Mouse (Mus musculus): ENCODE data around the gene BC005561. TPM values are rescaled to one million over a fixed set of nuclear protein-coding genes. Genes with fewer than 3 reads are reported as not detected.
"Not testable (repeated sequence)": the region's sequence is repeated elsewhere in the genome, so short reads cannot be mapped to it uniquely, and the experiment has no call there.

The BC005561 gene
- polyA plus RNA-seq, 1 experiment from 2014 or later: 2.6 TPM

DNA sequence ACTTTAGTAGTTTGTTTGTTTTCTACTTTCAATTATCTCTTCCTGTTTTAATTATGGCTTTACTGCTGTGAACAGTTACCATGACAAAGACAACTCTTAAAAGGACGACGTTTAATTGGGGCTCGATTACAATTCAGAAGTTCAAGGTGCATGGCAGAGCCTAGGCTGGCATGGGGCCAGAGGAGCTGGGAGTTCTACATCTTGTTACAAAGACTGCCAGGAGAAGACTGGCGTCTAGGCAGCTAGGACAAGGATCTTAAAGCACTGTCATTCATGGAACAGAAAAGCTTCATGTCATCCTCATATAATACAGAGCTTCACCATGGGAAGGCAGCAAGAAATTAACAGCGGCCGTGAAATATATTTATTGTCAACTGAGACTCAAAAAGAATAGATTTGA is 62.6 kb downstream of the BC005561 start:
- no peak for ATAC-seq
- TF ChIP-seq CTCF (IDR thresholded peaks at IDR 0.05; ENCODE audit: low read depth) (no peak), EP300 (IDR thresholded peaks at IDR 0.05; ENCODE audit: low read depth) (no peak)

DNA sequence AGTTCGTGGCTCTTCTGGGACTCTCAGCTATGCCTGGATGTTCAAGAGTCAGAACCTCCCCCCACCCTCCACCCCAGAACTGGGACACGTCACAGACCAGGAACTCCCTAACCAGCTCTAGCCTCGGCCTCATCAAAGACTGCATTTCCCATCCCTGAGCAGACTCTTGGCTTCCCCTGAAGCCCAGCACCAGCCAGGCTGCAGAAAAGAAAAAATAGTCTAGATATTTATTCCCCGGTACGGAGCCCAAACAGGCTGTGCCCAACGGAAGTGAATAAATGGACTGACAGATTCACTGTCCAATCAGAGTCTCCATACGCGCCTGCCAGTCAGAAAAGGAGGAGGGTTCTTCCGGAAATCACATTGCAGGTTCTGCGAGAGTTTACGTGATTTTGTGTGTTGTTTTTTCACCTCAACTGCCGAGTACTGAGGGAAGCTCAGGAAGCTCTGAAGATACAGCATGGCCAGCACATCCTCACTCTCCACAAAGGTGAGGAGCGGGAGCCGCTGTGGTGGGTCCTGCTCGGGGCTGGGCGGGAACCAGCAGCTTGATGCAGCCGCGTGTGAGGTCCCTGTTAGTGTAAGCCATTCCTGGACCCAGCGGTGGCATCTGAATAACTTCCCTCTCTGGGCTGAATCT is 63.2 kb downstream of the BC005561 start:
- not testable (repeated sequence) for H3K4me1 ChIP-seq (ENCODE audit: insufficient read depth)
- peak; percentile 99 for ATAC-seq

More for the DNA sequence above, 62.6 kb downstream of the BC005561 start:
- DNase-seq: peak; percentile 30
- peak overlapping the region; percentile 48; the same call in 1 of the 2 replicates for H3K4me2 ChIP-seq (ENCODE audit: low read depth, low read length)
- no peak overlapping the region for H3K27ac ChIP-seq (ENCODE audit: low read depth)
- peaks cover 3% of the 10 kb centered on the region for H3K9me3 ChIP-seq (ENCODE audit: low read length)
- 57% methylated on average over 6 of the region's 6 CpGs for WGBS (ENCODE audit: insufficient replicate concordance)
- no peaks in the 10 kb centered on the region; the same call in 1 of the 2 replicates for H3K36me3 ChIP-seq (replicated peaks; ENCODE audit: insufficient read depth, low read length)
- no peak overlapping the region; the same call in 1 of the 2 replicates for H3K9ac ChIP-seq (replicated peaks)
- H3K4me1 ChIP-seq (ENCODE audit: insufficient read depth): no peaks in the 10 kb centered on the region; the same call in 1 of the 2 replicates
- peak overlapping the region; percentile 66 for H3K4me3 ChIP-seq (ENCODE audit: low read depth, low read length)
- H3K27me3 ChIP-seq (ENCODE audit: insufficient read depth, low read length): no peaks in the 10 kb centered on the region

More for the DNA sequence above, 63.2 kb downstream of the BC005561 start:
- peak overlapping the region; percentile 65 for H3K4me2 ChIP-seq (ENCODE audit: low read depth, low read length)
- peak overlapping the region; percentile 93 for H3K27ac ChIP-seq (ENCODE audit: low read depth)
- DNase-seq: peak; percentile 78
- WGBS (ENCODE audit: insufficient replicate concordance): under 1% methylated on average over 18 of the region's 19 CpGs
- H3K4me3 ChIP-seq (ENCODE audit: low read depth, low read length): peak overlapping the region; percentile 66
- not testable (repeated sequence) for H3K9me3 ChIP-seq (ENCODE audit: low read length); H3K27me3 ChIP-seq (ENCODE audit: insufficient read depth, low read length); H3K36me3 ChIP-seq (replicated peaks; ENCODE audit: insufficient read depth, low read length)
- H3K9ac ChIP-seq (replicated peaks): peak overlapping the region; percentile 81

Other genes starting within 250 kb of the BC005561 start
- gene Ibsp, start 209.2 kb upstream of the BC005561 start, polyA plus RNA-seq (2015; fragmentation: Nextera tagmentation; extraction: Ambion mirVana): not detected in 2 replicates
- not detected in 2 replicates for gene Mepe, start 183.0 kb upstream of the BC005561 start, polyA plus RNA-seq (2015; fragmentation: Nextera tagmentation; extraction: Ambion mirVana)
- gene Spp1, start 73.2 kb upstream of the BC005561 start, polyA plus RNA-seq (2015; fragmentation: Nextera tagmentation; extraction: Ambion mirVana): 73.9 and 103 TPM in 2 replicates
- gene Pkd2, start 48.9 kb upstream of the BC005561 start, polyA plus RNA-seq (2015; fragmentation: Nextera tagmentation; extraction: Ambion mirVana): 0.95 and 0.97 TPM in 2 replicates